Mouse (Mus musculus): ENCODE measurements at regions not wholly inside any gene's neighbourhood (a gene's known extent, or its start where the extent isn't known, plus 50 kb on each side); places are given as distances from the start of the nearest gene placed in this dataset.

- DNase-seq (ENCODE audit: low read depth), result no peak
These were observed 690.5 kb downstream of the Gbe1 start for GRCm38 (mm10) chr16:71004211-71004610.

- DNase-seq (ENCODE audit: low read depth), result peak; percentile 29
These were observed 729.6 kb downstream of the Gbe1 start for GRCm38 (mm10) chr16:71043381-71043780.

- DNase-seq (ENCODE audit: low read depth), result no peak
These were observed 740.5 kb downstream of the Gbe1 start for GRCm38 (mm10) chr16:71054258-71054657.

GRCm38 (mm10) chr16:71062754-71063153, 749.0 kb downstream of the Gbe1 start:
- no peak for DNase-seq (ENCODE audit: low read depth)

GRCm38 (mm10) chr16:71063361-71063932, 749.7 kb downstream of the Gbe1 start:
- DNase-seq (ENCODE audit: low read depth), result no peak

- DNase-seq (ENCODE audit: low read depth), result no peak
These were observed 756.4 kb downstream of the Gbe1 start for GRCm38 (mm10) chr16:71070186-71070585.

- no peak for DNase-seq (ENCODE audit: low read depth)
These were observed 789.1 kb downstream of the Gbe1 start for GRCm38 (mm10) chr16:71102829-71103228.

- DNase-seq (ENCODE audit: low read depth), result no peak
These were observed 795.2 kb downstream of the Gbe1 start for GRCm38 (mm10) chr16:71108979-71109378.

GRCm38 (mm10) chr16:71114301-71114700, 800.6 kb downstream of the Gbe1 start:
- DNase-seq (ENCODE audit: low read depth), result no peak

GRCm38 (mm10) chr16:71120706-71121105, 807.0 kb downstream of the Gbe1 start:
- no peak for DNase-seq (ENCODE audit: low read depth)

GRCm38 (mm10) chr16:71123616-71124015, 809.9 kb downstream of the Gbe1 start:
- DNase-seq (ENCODE audit: low read depth), result no peak

GRCm38 (mm10) chr16:71132826-71133225, 819.1 kb downstream of the Gbe1 start:
- DNase-seq (ENCODE audit: low read depth), result peak; percentile 34

- no peak for DNase-seq (ENCODE audit: low read depth)
These were observed 824.9 kb downstream of the Gbe1 start for GRCm38 (mm10) chr16:71138668-71139067.
